21 mouse cellular contexts compared by ENCODE assay signal in the genomic region with DNA sequence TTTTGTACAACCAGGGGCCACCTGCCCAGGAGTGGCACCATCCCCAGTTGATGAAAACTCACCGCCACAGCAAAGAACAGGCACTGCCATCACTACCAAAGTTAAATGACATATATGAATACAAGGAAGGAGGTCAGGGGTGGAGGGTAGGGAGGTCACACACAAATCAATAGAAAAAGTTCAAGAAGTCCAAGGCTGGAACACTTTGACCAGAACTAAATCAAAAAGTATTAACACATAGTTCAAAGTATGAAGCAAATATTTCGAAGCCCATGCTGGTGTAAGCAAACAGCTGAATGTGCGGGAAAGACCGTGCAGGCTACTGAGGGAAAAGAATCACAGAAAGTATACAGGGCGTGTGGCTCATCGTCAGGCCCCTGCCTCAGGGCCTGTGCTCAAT.
DNase-seq lines count a peak whose midpoint lies in the region; ATAC-seq and TF ChIP-seq lines count a peak whose summit lies in the region.
"Had no signal": no experiment of that assay in that cellular context is flagged by ENCODE, and none has a peak within 500 bp of the region (broad histone marks: within the 10 kb centered on the region; RNA-seq: fewer than 3 reads in every experiment).

No protein-coding gene starts in this region.

- no peak overlapping the region for H3K4me2 ChIP-seq in liver, embryonic 12.5 days
- H3K4me2 ChIP-seq in liver, postnatal 0 days (ENCODE audit: low read depth, low read length) = no peak overlapping the region
- no peak overlapping the region for H3K4me2 ChIP-seq in liver, embryonic 11.5 days
- H3K4me2 ChIP-seq: embryonic facial prominence, embryonic 13.5 days; embryonic facial prominence, embryonic 15.5 days; forebrain, embryonic 12.5 days had no signal

- WGBS in liver, adult 2 months = 35% methylated on average over 6 of the region's 6 CpGs
- 81% methylated on average over 6 of the region's 6 CpGs for WGBS in liver, embryonic 12.5 days (ENCODE audit: insufficient replicate concordance)
- 75% methylated on average over 6 of the region's 6 CpGs for WGBS in liver, postnatal 0 days (ENCODE audit: insufficient replicate concordance)
- 78% methylated on average over 6 of the region's 6 CpGs for WGBS in liver, embryonic 11.5 days

- H3K9me3 ChIP-seq in liver, embryonic 12.5 days (replicated peaks) = no peaks in the 10 kb centered on the region
- no peaks in the 10 kb centered on the region for H3K9me3 ChIP-seq in liver, postnatal 0 days (ENCODE audit: low read length)
- no peaks in the 10 kb centered on the region for H3K9me3 ChIP-seq in liver, embryonic 11.5 days (ENCODE audit: control insufficient read depth, low read length)
- H3K9me3 ChIP-seq: embryonic facial prominence, embryonic 13.5 days; embryonic facial prominence, embryonic 15.5 days; forebrain, embryonic 10.5 days; forebrain, embryonic 12.5 days had no signal

- peaks cover 7% of the 10 kb centered on the region for H3K4me1 ChIP-seq in liver, adult 2 months (ENCODE audit: control insufficient read depth, insufficient read depth, low read length)
- peaks cover 23% of the 10 kb centered on the region for H3K4me1 ChIP-seq in liver, embryonic 12.5 days
- peaks cover under 1% of the 10 kb centered on the region for H3K4me1 ChIP-seq in liver, postnatal 0 days (ENCODE audit: insufficient read depth)
- peaks cover 4% of the 10 kb centered on the region; the same call in 1 of the 2 replicates for H3K4me1 ChIP-seq in liver, embryonic 11.5 days (replicated peaks; ENCODE audit: control insufficient read depth, insufficient read depth, low read length)
- H3K4me1 ChIP-seq: embryonic facial prominence, embryonic 13.5 days; embryonic facial prominence, embryonic 15.5 days; forebrain, embryonic 10.5 days; forebrain, embryonic 12.5 days had no signal

- no peaks in the 10 kb centered on the region for H3K36me3 ChIP-seq in liver, adult 2 months (ENCODE audit: control insufficient read depth, insufficient read depth, low read length)
- H3K36me3 ChIP-seq in liver, embryonic 12.5 days = no peaks in the 10 kb centered on the region
- H3K36me3 ChIP-seq in liver, postnatal 0 days (replicated peaks; ENCODE audit: insufficient read depth, low read length) = no peaks in the 10 kb centered on the region
- H3K36me3 ChIP-seq in liver, embryonic 11.5 days (ENCODE audit: control insufficient read depth, insufficient read depth, low read length) = no peaks in the 10 kb centered on the region
- H3K36me3 ChIP-seq: embryonic facial prominence, embryonic 15.5 days; forebrain, embryonic 10.5 days had no signal

- no peak for TF ChIP-seq CTCF in liver, adult 2 months (IDR thresholded peaks at IDR 0.05; ENCODE audit: low read depth, low read length)
- no peak for TF ChIP-seq CTCF in liver, postnatal 0 days (IDR thresholded peaks at IDR 0.05; ENCODE audit: low read depth)

- ATAC-seq in liver, embryonic 12.5 days = no peak
- peak; percentile 82 for ATAC-seq in liver, postnatal 0 days
- no peak for ATAC-seq in liver, embryonic 11.5 days (replicated peaks; ENCODE audit: low FRiP score)
- ATAC-seq: forebrain, embryonic 14.5 days; forebrain, embryonic 16.5 days had no signal

- H3K27ac ChIP-seq in liver, adult 2 months (replicated peaks; ENCODE audit: insufficient read depth, low read depth, low read length) = peak overlapping the region; percentile 77
- no peak overlapping the region for H3K27ac ChIP-seq in liver, embryonic 12.5 days
- H3K27ac ChIP-seq in liver, postnatal 0 days (ENCODE audit: low read depth) = no peak overlapping the region
- H3K27ac ChIP-seq in liver, embryonic 11.5 days (ENCODE audit: low read depth, low read length) = no peak overlapping the region
- H3K27ac ChIP-seq: embryonic facial prominence, embryonic 13.5 days; embryonic facial prominence, embryonic 15.5 days; forebrain, embryonic 10.5 days; forebrain, embryonic 12.5 days had no signal

- H3K79me2 ChIP-seq in liver, adult 2 months (ENCODE audit: control insufficient read depth, insufficient read depth, low read length) = no peaks in the 10 kb centered on the region

- no peak overlapping the region for H3K4me3 ChIP-seq in liver, adult 2 months (ENCODE audit: insufficient read depth, low read depth, low read length)
- no peak overlapping the region for H3K4me3 ChIP-seq in liver, embryonic 12.5 days
- H3K4me3 ChIP-seq in liver, postnatal 0 days (ENCODE audit: low read depth, low read length) = no peak overlapping the region
- H3K4me3 ChIP-seq in liver, embryonic 11.5 days (ENCODE audit: low read depth, low read length) = no peak overlapping the region
- H3K4me3 ChIP-seq: embryonic facial prominence, embryonic 13.5 days; embryonic facial prominence, embryonic 15.5 days; erythroblast, embryonic 14.5 days; forebrain, embryonic 10.5 days; forebrain, embryonic 12.5 days had no signal

- H3K9ac ChIP-seq in liver, adult 2 months (ENCODE audit: low read depth, low read length) = 0 out of 2 replicates have a peak overlapping the region, but pooled peaks have one; percentile 28
- H3K9ac ChIP-seq in liver, embryonic 12.5 days = no peak overlapping the region
- no peak overlapping the region for H3K9ac ChIP-seq in liver, postnatal 0 days (replicated peaks)
- H3K9ac ChIP-seq in liver, embryonic 11.5 days (ENCODE audit: low read depth, low read length) = no peak overlapping the region
- H3K9ac ChIP-seq: embryonic facial prominence, embryonic 13.5 days; embryonic facial prominence, embryonic 15.5 days; forebrain, embryonic 12.5 days had no signal

- DNase-seq in liver, adult 2 months (ENCODE audit: extremely low read depth, low read depth, low spot score) = peak; percentile 79
- DNase-seq in liver, postnatal 0 days = no peak
- DNase-seq in liver, embryonic 11.5 days (ENCODE audit: low spot score) = no peak
- DNase-seq: adrenal gland, adult 2 months; adrenal gland, postnatal 10 days; adrenal gland, postnatal 25 days; cerebellum, adult 11 months; cerebellum, adult 18-20 months; cerebellum, adult 8-10 months; cerebellum, adult 9-11 months; cerebellum, postnatal 14 days; cerebellum, postnatal 36 days; embryo, embryonic 11 days had no signal

- peak; percentile 66 for TF ChIP-seq EP300 in liver, postnatal 0 days (IDR thresholded peaks at IDR 0.05; ENCODE audit: low read depth)

- H3K27me3 ChIP-seq in liver, adult 2 months (ENCODE audit: control insufficient read depth, insufficient read depth, low read length) = no peaks in the 10 kb centered on the region
- peaks cover 4% of the 10 kb centered on the region; the same call in 1 of the 2 replicates for H3K27me3 ChIP-seq in liver, embryonic 12.5 days (replicated peaks)
- no peaks in the 10 kb centered on the region for H3K27me3 ChIP-seq in liver, postnatal 0 days (ENCODE audit: insufficient read depth, low read length)
- no peaks in the 10 kb centered on the region for H3K27me3 ChIP-seq in liver, embryonic 11.5 days (replicated peaks; ENCODE audit: control insufficient read depth, insufficient read depth, low read length)
- H3K27me3 ChIP-seq: embryonic facial prominence, embryonic 13.5 days; embryonic facial prominence, embryonic 15.5 days; forebrain, embryonic 12.5 days had no signal

- TF ChIP-seq POLR2A in liver, adult 2 months (IDR thresholded peaks at IDR 0.05; ENCODE audit: extremely low read depth, insufficient read depth, low read length) = no peak
